ENCODE assay signal across 10 mouse cellular contexts in genomic region chr5:123156763-123157162, GRCm38 (mm10). TPM values are rescaled to one million over a fixed set of nuclear protein-coding genes. Genes with fewer than 3 reads are reported as not detected.
DNase-seq lines count a peak whose midpoint lies in the region; ATAC-seq and TF ChIP-seq lines count a peak whose summit lies in the region.
"Had no signal": no experiment of that assay in that cellular context is flagged by ENCODE, and none has a peak within 500 bp of the region (broad histone marks: within the 10 kb centered on the region; RNA-seq: fewer than 3 reads in every experiment).

No protein-coding gene starts in this region.

- no peak overlapping the region for H3K4me2 ChIP-seq in kidney, postnatal 0 days (ENCODE audit: low read length)
- no peak overlapping the region for H3K4me2 ChIP-seq in kidney, embryonic 14.5 days (replicated peaks; ENCODE audit: low read depth, low read length)

- H3K9me3 ChIP-seq in kidney, postnatal 0 days (replicated peaks; ENCODE audit: low read length): no peaks in the 10 kb centered on the region
- H3K9me3 ChIP-seq in kidney, embryonic 14.5 days (ENCODE audit: control insufficient read depth, low read length): no peaks in the 10 kb centered on the region
- H3K9me3 ChIP-seq: limb, embryonic 10.5 days had no signal

- no peaks in the 10 kb centered on the region for H3K4me1 ChIP-seq in kidney, postnatal 0 days (replicated peaks; ENCODE audit: insufficient read depth, low read length)
- peaks cover under 1% of the 10 kb centered on the region; the same call in 1 of the 2 replicates for H3K4me1 ChIP-seq in kidney, embryonic 14.5 days (ENCODE audit: control insufficient read depth, insufficient read depth, low read length)

- peak; percentile 28 for DNase-seq in cerebellum, adult 9-10 months
- no peak for DNase-seq in cerebellum, postnatal 10 days
- peak; percentile 18 for DNase-seq in kidney, postnatal 0 days (ENCODE audit: low spot score)
- DNase-seq in 3T3-L1 (ENCODE audit: low read depth, low spot score): peak; percentile 53
- no peak for DNase-seq in brain, embryonic 14.5 days (ENCODE audit: low read depth)
- DNase-seq in frontal cortex, postnatal 10 days (ENCODE audit: low spot score in 2 of 2): no peak
- no peak for DNase-seq in spleen, adult 12 weeks (ENCODE audit: low spot score)
- DNase-seq: kidney, adult 18-20 months had no signal

- no peaks in the 10 kb centered on the region for H3K27me3 ChIP-seq in kidney, postnatal 0 days (ENCODE audit: insufficient read depth, low read length)
- H3K27me3 ChIP-seq in kidney, embryonic 14.5 days (ENCODE audit: control insufficient read depth, insufficient read depth, low read length): no peaks in the 10 kb centered on the region

- no peak overlapping the region for H3K27ac ChIP-seq in kidney, postnatal 0 days
- no peak overlapping the region for H3K27ac ChIP-seq in kidney, embryonic 14.5 days (ENCODE audit: low read depth, low read length)
- H3K27ac ChIP-seq: limb, embryonic 10.5 days had no signal

- no peak for TF ChIP-seq POLR2A in brain, embryonic 14.5 days (IDR thresholded peaks at IDR 0.05; ENCODE audit: borderline replicate concordance, extremely low read depth, insufficient read depth, insufficient read length, poor library complexity, severe bottlenecking)

- H3K9ac ChIP-seq in kidney, postnatal 0 days (ENCODE audit: low read depth, low read length): no peak overlapping the region
- no peak overlapping the region for H3K9ac ChIP-seq in kidney, embryonic 14.5 days (ENCODE audit: low read depth, low read length)

- peak; percentile 64 for TF ChIP-seq CTCF in kidney, postnatal 0 days (IDR thresholded peaks at IDR 0.05; ENCODE audit: low read depth)
- peak; percentile 56 for TF ChIP-seq CTCF in brain, embryonic 14.5 days (IDR thresholded peaks at IDR 0.05; ENCODE audit: borderline replicate concordance, extremely low read depth, insufficient read depth, insufficient read length)

- no peak overlapping the region for H3K4me3 ChIP-seq in kidney, postnatal 0 days (replicated peaks; ENCODE audit: low read depth, low read length)
- H3K4me3 ChIP-seq in kidney, embryonic 14.5 days (ENCODE audit: low read length): no peak overlapping the region
- H3K4me3 ChIP-seq: limb, embryonic 10.5 days had no signal

- H3K36me3 ChIP-seq in kidney, postnatal 0 days (ENCODE audit: insufficient read depth, low read length): peaks cover 75% of the 10 kb centered on the region
- H3K36me3 ChIP-seq in kidney, embryonic 14.5 days (ENCODE audit: control insufficient read depth, insufficient read depth, low read length): peaks cover 88% of the 10 kb centered on the region

- no peak for ATAC-seq in kidney, postnatal 0 days (replicated peaks; ENCODE audit: low FRiP score, low read depth)
- ATAC-seq in kidney, embryonic 14.5 days (ENCODE audit: low FRiP score, low TSS enrichment): no peak

- 90% methylated on average over 12 of the region's 12 CpGs for WGBS in kidney, postnatal 0 days
- 87% methylated on average over 12 of the region's 12 CpGs for WGBS in kidney, embryonic 14.5 days

RNA-seq across cellular contexts. Expression of gene Psmd9, which starts 12.4 kb away (rescaled TPM):
- 77.4 and 78.7 TPM in 2 replicates for polyA plus RNA-seq in kidney, postnatal 0 days (2015; fragmentation: Nextera tagmentation; extraction: Ambion mirVana)
- polyA plus RNA-seq in kidney, embryonic 14.5 days (2014; fragmentation: Nextera tagmentation; extraction: Ambion mirVana): 73.9 and 79.4 TPM in 2 replicates
- 36.2 and 41.2 TPM in 2 replicates for polyA plus RNA-seq in brain, embryonic 14.5 days (2012; rRNA removed)

RNA-seq across cellular contexts. Expression of gene Setd1b, which starts 14.8 kb away (rescaled TPM):
- 7.0 and 7.1 TPM in 2 replicates for polyA plus RNA-seq in kidney, postnatal 0 days (2015; fragmentation: Nextera tagmentation; extraction: Ambion mirVana)
- 16.6 and 16.7 TPM in 2 replicates for polyA plus RNA-seq in kidney, embryonic 14.5 days (2014; fragmentation: Nextera tagmentation; extraction: Ambion mirVana)
- 7.3 and 21.0 TPM in 2 replicates for polyA plus RNA-seq in brain, embryonic 14.5 days (2012; rRNA removed)

RNA-seq across cellular contexts. Expression of gene Rhof, which starts 24.3 kb away (rescaled TPM):
- 3.2 and 3.3 TPM in 2 replicates for polyA plus RNA-seq in kidney, postnatal 0 days (2015; fragmentation: Nextera tagmentation; extraction: Ambion mirVana)
- polyA plus RNA-seq in kidney, embryonic 14.5 days (2014; fragmentation: Nextera tagmentation; extraction: Ambion mirVana): 2.0 and 3.2 TPM in 2 replicates
- polyA plus RNA-seq in brain, embryonic 14.5 days (2012; rRNA removed): 9.3 and 11.0 TPM in 2 replicates

RNA-seq across cellular contexts. Expression of gene Hpd, which starts 25.8 kb away (rescaled TPM):
- 0.32 and 0.45 TPM in 2 replicates for polyA plus RNA-seq in kidney, postnatal 0 days (2015; fragmentation: Nextera tagmentation; extraction: Ambion mirVana)
- not detected in 2 replicates for polyA plus RNA-seq in kidney, embryonic 14.5 days (2014; fragmentation: Nextera tagmentation; extraction: Ambion mirVana)
- polyA plus RNA-seq in brain, embryonic 14.5 days (2012; rRNA removed): not detected in 2 replicates
- polyA plus RNA-seq: limb, embryonic 10.5 days had no signal

Comparison
In these comparisons a context has a peak if more than half of its experiments do, and no peak if none do; other contexts are left out.
1. DNase-seq: peak in cerebellum, adult 9-10 months (single experiment), kidney, postnatal 0 days (single experiment) and 3T3-L1 (single experiment); none in cerebellum, postnatal 10 days (0 of 2), brain, embryonic 14.5 days (single experiment), frontal cortex, postnatal 10 days (0 of 2) and spleen, adult 12 weeks (single experiment).